Mouse (Mus musculus): ENCODE data around the gene Dnajc12. TPM values are rescaled to one million over a fixed set of nuclear protein-coding genes. Genes with fewer than 3 reads are reported as not detected.
"Not testable (repeated sequence)": the region's sequence is repeated elsewhere in the genome, so short reads cannot be mapped to it uniquely, and the experiment has no call there.

Gene Dnajc12
- total RNA-seq, 1 experiment, result 8.4 TPM

GRCm38 (mm10) chr10:63338914-63339643 lies 43.2 kb upstream of the Dnajc12 start:
- in situ Hi-C loops (cut with MboI; ENCODE audit: low sequenced_read_pairs in 2 of 2, unreplicated experiment in 2 of 2), result no loop called here
- Histone ChIP-seq H3K9ac (ENCODE audit: insufficient read depth, low read depth, low read length, poor library complexity, severe bottlenecking) (peak overlapping the region; percentile 96), H3K27ac (ENCODE audit: insufficient read depth, low read depth, low read length, poor library complexity, severe bottlenecking) (peak overlapping the region; percentile 85), H3K4me1 (ENCODE audit: control insufficient read depth in 2 of 2, insufficient read depth in 2 of 2, low read length in 2 of 2, poor library complexity in 1 of 2) (peaks cover 3 to 5% of the 10 kb centered on the region in 2 experiments; a peak in 2 of 4 replicates), H3K9me3 (ENCODE audit: control insufficient read depth, insufficient read depth, low read depth, low read length) (no peaks in the 10 kb centered on the region), H3K36me3 (ENCODE audit: control insufficient read depth, insufficient read depth, low read length, poor library complexity, severe bottlenecking) (peaks cover 14% of the 10 kb centered on the region), H3K4me3 (ENCODE audit: insufficient read depth in 1 of 2, low read depth in 1 of 2, low read length in 2 of 2, poor library complexity in 1 of 2, severe bottlenecking in 1 of 2) (peak overlapping the region; percentile 96)
- TF ChIP-seq HCFC1 (IDR thresholded peaks at IDR 0.05; ENCODE audit: borderline replicate concordance, insufficient read depth, low read length) (no peak), ZC3H11A (IDR thresholded peaks at IDR 0.05; ENCODE audit: borderline replicate concordance, low read depth, low read length) (no peak), CHD2 (IDR thresholded peaks at IDR 0.05; ENCODE audit: low read depth, low read length) (no peak), ZNF384 (IDR thresholded peaks at IDR 0.05; ENCODE audit: low read depth, low read length) (no peak), MAFK (IDR thresholded peaks at IDR 0.05; ENCODE audit: insufficient read depth, low read depth, low read length) (no peak)
- DNase-seq (ENCODE audit: low read depth, low spot score), result peak; percentile 80

GRCm38 (mm10) chr10:63341351-63341750 lies 40.9 kb upstream of the Dnajc12 start:
- no peak overlapping the region for H3K9ac ChIP-seq (ENCODE audit: insufficient read depth, low read depth, low read length, poor library complexity, severe bottlenecking)
- no peak for DNase-seq (ENCODE audit: low read depth, low spot score)
- no peak overlapping the region for H3K4me3 ChIP-seq (ENCODE audit: insufficient read depth in 1 of 2, low read depth in 1 of 2, low read length in 2 of 2, poor library complexity in 1 of 2, severe bottlenecking in 1 of 2)
- H3K36me3 ChIP-seq (ENCODE audit: control insufficient read depth, insufficient read depth, low read length, poor library complexity, severe bottlenecking), result peaks cover 3% of the 10 kb centered on the region
- no peak for TF ChIP-seq ZC3H11A (IDR thresholded peaks at IDR 0.05; ENCODE audit: borderline replicate concordance, low read depth, low read length)
- TF ChIP-seq ZNF384 (IDR thresholded peaks at IDR 0.05; ENCODE audit: low read depth, low read length), result no peak
- no peak for TF ChIP-seq MAFK (IDR thresholded peaks at IDR 0.05; ENCODE audit: insufficient read depth, low read depth, low read length)
- no peak for TF ChIP-seq CHD2 (IDR thresholded peaks at IDR 0.05; ENCODE audit: low read depth, low read length)
- TF ChIP-seq HCFC1 (IDR thresholded peaks at IDR 0.05; ENCODE audit: borderline replicate concordance, insufficient read depth, low read length), result no peak
- H3K27ac ChIP-seq (ENCODE audit: insufficient read depth, low read depth, low read length, poor library complexity, severe bottlenecking), result no peak overlapping the region
- in situ Hi-C loops (cut with MboI; ENCODE audit: low sequenced_read_pairs in 2 of 2, unreplicated experiment in 2 of 2), result no loop called here
- H3K4me1 ChIP-seq (ENCODE audit: control insufficient read depth in 2 of 2, insufficient read depth in 2 of 2, low read length in 2 of 2, poor library complexity in 1 of 2), result peaks cover 3% of the 10 kb centered on the region in 2 experiments; a peak in 2 of 4 replicates
- no peaks in the 10 kb centered on the region for H3K9me3 ChIP-seq (ENCODE audit: control insufficient read depth, insufficient read depth, low read depth, low read length)

- Histone ChIP-seq H3K4me1 (ENCODE audit: control insufficient read depth in 2 of 2, insufficient read depth in 2 of 2, low read length in 2 of 2, poor library complexity in 1 of 2) (no peaks in the 10 kb centered on the region), H3K27ac (ENCODE audit: insufficient read depth, low read depth, low read length, poor library complexity, severe bottlenecking) (no peak overlapping the region), H3K36me3 (ENCODE audit: control insufficient read depth, insufficient read depth, low read length, poor library complexity, severe bottlenecking) (no peaks in the 10 kb centered on the region), H3K4me3 (ENCODE audit: insufficient read depth in 1 of 2, low read depth in 1 of 2, low read length in 2 of 2, poor library complexity in 1 of 2, severe bottlenecking in 1 of 2) (no peak overlapping the region), H3K9ac (ENCODE audit: insufficient read depth, low read depth, low read length, poor library complexity, severe bottlenecking) (no peak overlapping the region), H3K9me3 (ENCODE audit: control insufficient read depth, insufficient read depth, low read depth, low read length) (no peaks in the 10 kb centered on the region)
- in situ Hi-C loops (cut with MboI; ENCODE audit: low sequenced_read_pairs in 2 of 2, unreplicated experiment in 2 of 2), result no loop called here
- no peak for DNase-seq (ENCODE audit: low read depth, low spot score)
- TF ChIP-seq ZNF384 (IDR thresholded peaks at IDR 0.05; ENCODE audit: low read depth, low read length), result no peak
Observed at GRCm38 (mm10) chr10:63344751-63345150, 37.5 kb upstream of the Dnajc12 start.

DNA sequence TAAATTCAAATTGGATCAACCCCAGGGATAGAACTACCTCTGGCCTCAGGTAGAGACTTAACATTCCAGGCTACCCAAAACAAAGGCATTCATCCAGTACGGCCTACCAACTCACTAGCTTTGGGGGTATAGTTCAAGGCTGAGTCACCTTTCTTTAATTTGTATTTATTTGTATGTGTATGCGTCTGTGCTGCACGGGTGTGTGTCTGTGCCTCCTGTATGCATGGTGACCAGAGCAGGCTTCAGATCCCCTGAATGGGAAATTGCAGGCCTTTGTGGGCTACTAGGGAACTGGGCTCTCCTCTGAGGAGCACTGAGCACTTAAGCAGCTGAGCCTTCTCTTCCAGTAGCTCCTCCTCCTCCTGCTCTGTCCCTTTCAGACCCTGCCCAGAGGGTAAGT lies 34.0 kb upstream of the Dnajc12 start:
- no peak overlapping the region for H3K27ac ChIP-seq (ENCODE audit: insufficient read depth, low read depth, low read length, poor library complexity, severe bottlenecking)
- no peak for DNase-seq (ENCODE audit: low read depth, low spot score)
- H3K4me3 ChIP-seq (ENCODE audit: insufficient read depth in 1 of 2, low read depth in 1 of 2, low read length in 2 of 2, poor library complexity in 1 of 2, severe bottlenecking in 1 of 2), result no peak overlapping the region
- H3K36me3 ChIP-seq (ENCODE audit: control insufficient read depth, insufficient read depth, low read length, poor library complexity, severe bottlenecking), result no peaks in the 10 kb centered on the region
- in situ Hi-C loops (cut with MboI; ENCODE audit: low sequenced_read_pairs in 2 of 2, unreplicated experiment in 2 of 2), result no loop called here
- H3K4me1 ChIP-seq (ENCODE audit: control insufficient read depth in 2 of 2, insufficient read depth in 2 of 2, low read length in 2 of 2, poor library complexity in 1 of 2), result no peaks in the 10 kb centered on the region
- TF ChIP-seq MAFK (IDR thresholded peaks at IDR 0.05; ENCODE audit: insufficient read depth, low read depth, low read length) (no peak), CHD2 (IDR thresholded peaks at IDR 0.05; ENCODE audit: low read depth, low read length) (no peak), ZNF384 (IDR thresholded peaks at IDR 0.05; ENCODE audit: low read depth, low read length) (no peak), ZC3H11A (IDR thresholded peaks at IDR 0.05; ENCODE audit: borderline replicate concordance, low read depth, low read length) (no peak), HCFC1 (IDR thresholded peaks at IDR 0.05; ENCODE audit: borderline replicate concordance, insufficient read depth, low read length) (no peak)
- no peak overlapping the region for H3K9ac ChIP-seq (ENCODE audit: insufficient read depth, low read depth, low read length, poor library complexity, severe bottlenecking)
- no peaks in the 10 kb centered on the region for H3K9me3 ChIP-seq (ENCODE audit: control insufficient read depth, insufficient read depth, low read depth, low read length)

GRCm38 (mm10) chr10:63350666-63351065 lies 31.6 kb upstream of the Dnajc12 start:
- H3K9me3 ChIP-seq (ENCODE audit: control insufficient read depth, insufficient read depth, low read depth, low read length), result no peaks in the 10 kb centered on the region
- no peak overlapping the region for H3K9ac ChIP-seq (ENCODE audit: insufficient read depth, low read depth, low read length, poor library complexity, severe bottlenecking)
- H3K27ac ChIP-seq (ENCODE audit: insufficient read depth, low read depth, low read length, poor library complexity, severe bottlenecking), result no peak overlapping the region
- TF ChIP-seq HCFC1 (IDR thresholded peaks at IDR 0.05; ENCODE audit: borderline replicate concordance, insufficient read depth, low read length), result no peak
- TF ChIP-seq ZNF384 (IDR thresholded peaks at IDR 0.05; ENCODE audit: low read depth, low read length), result no peak
- TF ChIP-seq ZC3H11A (IDR thresholded peaks at IDR 0.05; ENCODE audit: borderline replicate concordance, low read depth, low read length), result no peak
- no peak for TF ChIP-seq MAFK (IDR thresholded peaks at IDR 0.05; ENCODE audit: insufficient read depth, low read depth, low read length)
- TF ChIP-seq CHD2 (IDR thresholded peaks at IDR 0.05; ENCODE audit: low read depth, low read length), result no peak
- no peaks in the 10 kb centered on the region for H3K4me1 ChIP-seq (ENCODE audit: control insufficient read depth in 2 of 2, insufficient read depth in 2 of 2, low read length in 2 of 2, poor library complexity in 1 of 2)
- in situ Hi-C loops (cut with MboI; ENCODE audit: low sequenced_read_pairs in 2 of 2, unreplicated experiment in 2 of 2), result no loop called here
- H3K36me3 ChIP-seq (ENCODE audit: control insufficient read depth, insufficient read depth, low read length, poor library complexity, severe bottlenecking), result no peaks in the 10 kb centered on the region
- DNase-seq (ENCODE audit: low read depth, low spot score), result no peak
- H3K4me3 ChIP-seq (ENCODE audit: insufficient read depth in 1 of 2, low read depth in 1 of 2, low read length in 2 of 2, poor library complexity in 1 of 2, severe bottlenecking in 1 of 2), result no peak overlapping the region

- H3K4me3 ChIP-seq (ENCODE audit: insufficient read depth in 1 of 2, low read depth in 1 of 2, low read length in 2 of 2, poor library complexity in 1 of 2, severe bottlenecking in 1 of 2); DNase-seq (ENCODE audit: low read depth, low spot score); in situ Hi-C loops (cut with MboI; ENCODE audit: low sequenced_read_pairs in 2 of 2, unreplicated experiment in 2 of 2); H3K27ac ChIP-seq (ENCODE audit: insufficient read depth, low read depth, low read length, poor library complexity, severe bottlenecking); H3K9ac ChIP-seq (ENCODE audit: insufficient read depth, low read depth, low read length, poor library complexity, severe bottlenecking); H3K4me1 ChIP-seq (ENCODE audit: control insufficient read depth in 2 of 2, insufficient read depth in 2 of 2, low read length in 2 of 2, poor library complexity in 1 of 2); H3K9me3 ChIP-seq (ENCODE audit: control insufficient read depth, insufficient read depth, low read depth, low read length); H3K36me3 ChIP-seq (ENCODE audit: control insufficient read depth, insufficient read depth, low read length, poor library complexity, severe bottlenecking): not testable (repeated sequence)
Observed at GRCm38 (mm10) chr10:63351099-63351498, 31.1 kb upstream of the Dnajc12 start.

All from ES-E14 (cell line).